Mouse (Mus musculus): Measurements from ENCODE around the gene Plcb4.
A peak's percentile ranks its signal among the peaks of the same experiment; 100 is the strongest.
"Not testable (repeated sequence)": the region's sequence is repeated elsewhere in the genome, so short reads cannot be mapped to it uniquely, and the experiment has no call there.

The Plcb4 gene

DNA sequence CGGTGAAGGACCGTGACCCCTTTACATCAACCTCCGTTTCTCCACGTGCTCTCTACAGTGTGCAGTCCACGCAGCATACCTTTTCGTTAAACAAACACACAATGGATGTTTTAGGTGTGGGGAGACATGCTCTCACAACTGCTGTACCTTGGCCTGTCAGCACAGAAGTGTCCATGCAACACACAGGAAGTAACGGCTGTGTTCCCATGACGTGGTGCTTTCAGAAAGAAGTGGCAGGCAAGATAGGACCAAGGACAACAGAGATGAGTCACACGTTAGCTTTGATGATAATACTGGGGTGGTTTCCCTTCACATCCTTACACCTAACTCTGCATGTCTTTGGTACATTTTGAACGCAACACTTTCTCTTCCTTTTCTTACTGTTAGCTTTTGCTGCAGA, 232.3 kb downstream of the Plcb4 start:
- no peak for DNase-seq (ENCODE audit: low spot score)

DNA sequence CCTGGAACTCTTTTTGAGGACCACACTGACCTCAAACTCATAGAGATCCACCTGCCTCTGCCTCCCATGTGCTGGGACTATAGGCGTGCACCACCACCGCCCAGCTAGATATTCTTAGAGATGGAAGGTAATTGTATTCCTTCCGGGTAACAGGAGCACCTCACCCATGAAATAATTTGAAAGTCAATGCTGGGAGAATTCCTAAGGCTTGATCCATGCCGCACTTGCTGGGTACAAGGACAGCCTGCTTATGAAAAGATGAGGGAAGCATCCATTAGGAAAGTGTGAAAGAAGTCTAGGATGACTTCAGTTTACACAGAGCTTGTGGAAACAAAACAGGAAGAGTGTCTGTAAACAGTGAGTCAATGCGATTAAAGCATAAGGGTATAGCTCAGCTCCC, 232.9 kb downstream of the Plcb4 start:
- no peak for DNase-seq (ENCODE audit: low spot score)

DNA sequence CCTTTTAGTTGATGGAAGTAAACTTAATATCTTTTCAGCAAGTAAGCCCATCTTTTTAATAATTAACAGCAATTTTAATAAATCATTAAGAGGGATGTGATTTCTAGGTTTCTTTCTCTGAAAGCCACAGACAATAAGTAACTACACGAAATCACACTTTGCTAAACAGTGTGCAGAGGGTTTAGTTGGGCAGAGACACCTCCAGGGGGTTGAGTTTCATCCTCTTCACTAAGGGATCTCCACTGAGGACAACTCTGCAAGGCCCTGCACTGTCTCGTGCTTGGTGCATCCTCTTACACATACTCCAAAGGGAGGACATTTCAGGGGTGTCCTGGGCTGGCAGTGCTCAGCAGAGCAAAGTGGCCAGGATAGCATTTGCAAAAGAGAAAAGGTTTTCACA, 235.8 kb downstream of the Plcb4 start:
- DNase-seq (ENCODE audit: low spot score), result no peak

DNA sequence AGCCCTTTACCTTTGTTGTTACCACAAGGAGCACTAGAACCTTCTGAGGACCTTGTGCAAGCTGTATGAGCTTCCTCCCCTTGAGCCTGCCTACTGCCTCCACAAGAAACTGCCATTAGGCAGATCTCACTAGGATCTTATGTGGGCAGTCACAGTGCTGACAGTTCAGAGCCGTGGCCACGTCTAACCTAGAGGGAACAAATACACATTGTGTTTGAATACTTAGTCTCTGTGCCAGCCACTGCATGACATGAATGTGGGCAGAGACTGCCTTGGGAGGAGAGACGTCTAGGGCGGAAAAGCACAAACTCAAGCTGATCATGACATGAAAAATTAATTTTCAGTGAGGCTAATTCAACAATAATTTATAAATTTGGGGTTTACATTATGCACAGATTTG, 239.2 kb downstream of the Plcb4 start:
- DNase-seq (ENCODE audit: low spot score), result no peak

DNA sequence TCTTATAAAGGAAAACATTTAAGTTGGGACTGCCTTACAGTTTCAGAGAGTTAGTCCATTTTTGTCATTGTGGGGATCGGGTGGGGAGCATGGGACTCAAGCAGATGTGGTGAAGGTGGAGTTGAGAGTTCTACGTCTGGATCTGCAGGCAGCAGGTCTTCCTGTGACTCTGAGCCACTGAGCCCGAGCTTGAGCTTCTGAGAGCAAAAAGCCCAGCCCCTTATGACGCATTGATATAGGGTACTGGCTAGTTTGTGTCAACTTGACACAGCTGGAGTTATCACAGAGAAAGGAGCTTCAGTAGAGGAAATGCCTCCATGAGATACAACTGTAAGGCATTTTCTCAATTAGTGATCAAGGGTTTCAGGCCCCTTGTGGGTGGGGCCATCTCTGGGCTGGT, 241.1 kb downstream of the Plcb4 start:
- not testable (repeated sequence) for DNase-seq (ENCODE audit: low spot score)

DNA sequence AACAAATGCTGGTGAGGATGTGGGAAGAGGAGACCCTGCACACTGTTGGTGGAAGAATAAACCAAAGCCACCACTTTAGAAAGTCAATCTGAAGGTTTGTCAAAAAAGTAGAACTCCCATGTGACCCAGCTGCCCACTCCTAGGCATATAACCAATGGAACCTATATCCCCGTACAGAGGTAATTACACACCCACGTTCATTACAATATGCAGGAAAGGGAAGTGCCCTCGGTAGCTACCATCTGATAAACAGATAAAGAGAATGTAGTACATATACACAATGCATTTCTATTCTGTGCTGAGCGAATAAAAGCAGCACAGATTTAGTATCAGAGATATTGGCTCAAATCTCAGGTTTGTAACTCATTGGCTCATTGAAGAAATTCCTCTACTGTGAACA, 242.2 kb downstream of the Plcb4 start:
- DNase-seq (ENCODE audit: low spot score), result no peak

DNA sequence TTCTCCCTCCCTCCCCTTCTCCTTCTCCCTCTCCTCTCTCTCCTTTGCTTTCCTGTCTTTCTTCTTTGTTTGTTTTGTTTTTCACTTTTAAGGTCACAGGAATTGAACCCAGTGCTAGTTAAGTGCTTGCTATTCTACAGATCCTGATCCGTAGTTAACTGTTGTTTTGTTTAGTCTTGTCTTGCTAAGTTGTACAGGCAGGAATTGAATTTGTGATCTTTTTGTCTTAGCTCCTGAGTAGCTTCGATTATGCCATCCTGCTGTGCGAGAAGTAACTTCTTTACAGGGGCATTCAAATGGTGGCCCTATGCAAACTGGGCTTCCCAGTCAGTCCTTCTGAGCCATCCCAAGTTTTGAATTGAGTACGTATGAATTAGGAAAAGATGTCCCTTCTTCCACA, 245.5 kb downstream of the Plcb4 start:
- no peak for DNase-seq (ENCODE audit: low spot score)

DNA sequence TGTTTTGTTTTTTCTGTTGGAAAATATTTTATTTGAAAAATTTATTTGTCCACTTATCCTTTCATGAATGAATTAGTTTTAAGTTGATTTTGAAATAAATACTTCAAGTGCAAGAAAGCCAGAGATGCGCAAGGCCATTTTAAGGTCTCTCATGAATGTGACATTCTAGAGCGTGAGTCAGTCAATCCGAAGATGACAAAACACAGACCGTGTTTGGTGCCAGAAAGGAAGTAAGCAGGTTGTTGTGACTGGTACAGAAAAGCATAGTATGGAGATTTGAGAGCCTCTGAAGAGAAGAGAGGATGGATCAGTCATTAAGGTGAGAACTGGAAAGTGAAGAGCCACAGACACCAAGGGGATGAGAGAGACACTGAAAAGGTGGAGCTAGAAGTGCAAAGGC, 246.0 kb downstream of the Plcb4 start:
- no peak for DNase-seq (ENCODE audit: low spot score)

DNA sequence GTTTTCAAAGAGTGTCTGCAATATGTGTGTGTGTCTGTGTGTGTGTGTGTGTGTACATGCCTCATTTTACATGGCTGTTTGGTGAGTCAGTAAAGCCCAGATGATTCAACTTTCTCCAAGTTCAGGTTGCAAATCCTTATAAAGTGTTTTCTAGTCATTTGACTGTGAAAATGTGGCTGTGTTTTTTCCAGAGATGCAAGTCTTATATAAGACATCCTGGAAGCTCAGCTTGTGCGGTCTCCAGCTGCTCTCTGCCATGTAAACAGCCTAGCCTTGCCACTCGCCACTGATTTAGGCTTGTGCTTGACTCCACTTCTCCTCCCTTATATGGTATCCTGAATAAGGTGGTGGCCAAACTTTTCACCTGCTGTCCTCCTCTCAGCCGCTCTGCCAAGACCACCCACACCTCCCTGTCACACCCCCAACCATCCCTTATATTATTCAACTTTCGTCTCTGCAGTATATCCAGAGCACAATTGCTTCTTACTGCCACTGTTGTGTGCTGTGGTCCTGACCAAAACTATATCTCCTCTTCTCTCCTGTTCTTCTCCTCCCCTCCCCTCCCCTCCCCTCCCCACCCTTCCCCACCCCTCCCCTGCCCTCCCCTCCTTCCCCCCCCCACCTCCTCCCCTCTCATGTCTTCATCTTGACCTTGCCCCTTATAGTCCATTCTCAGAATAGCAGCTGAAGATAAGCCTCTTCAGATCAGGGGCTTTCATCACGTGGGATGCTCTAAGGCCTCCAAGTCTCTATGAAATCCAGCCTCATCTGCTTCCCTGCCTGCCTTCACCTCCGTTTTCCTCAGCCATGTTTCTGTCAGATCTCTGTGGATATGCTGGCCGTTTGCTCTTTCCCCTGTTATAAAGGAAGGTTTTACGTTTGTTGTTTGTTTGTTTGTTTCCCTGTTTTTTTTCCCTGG, 255.8 kb downstream of the Plcb4 start:
- DNase-seq (ENCODE audit: low spot score), result no peak

DNA sequence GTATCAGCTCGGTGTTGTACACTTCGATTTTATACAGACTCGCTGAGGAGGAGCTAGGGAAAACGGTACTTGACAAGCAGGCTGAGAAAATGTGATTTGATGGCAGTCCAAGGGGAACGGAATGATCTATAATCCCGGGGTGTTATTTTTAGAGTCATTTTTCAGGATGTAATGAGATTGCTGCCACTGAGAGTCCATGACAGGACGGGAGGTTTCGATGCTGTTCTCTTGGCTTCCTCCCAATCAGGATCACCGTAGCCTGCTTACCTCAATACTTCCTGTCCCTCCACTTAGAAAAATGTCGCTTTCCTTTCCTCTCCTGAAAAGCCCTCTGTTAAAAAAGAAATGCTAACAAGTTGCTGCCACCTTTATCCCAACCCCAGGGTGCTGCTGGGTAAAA, 257.1 kb downstream of the Plcb4 start:
- DNase-seq (ENCODE audit: low spot score), result no peak

DNA sequence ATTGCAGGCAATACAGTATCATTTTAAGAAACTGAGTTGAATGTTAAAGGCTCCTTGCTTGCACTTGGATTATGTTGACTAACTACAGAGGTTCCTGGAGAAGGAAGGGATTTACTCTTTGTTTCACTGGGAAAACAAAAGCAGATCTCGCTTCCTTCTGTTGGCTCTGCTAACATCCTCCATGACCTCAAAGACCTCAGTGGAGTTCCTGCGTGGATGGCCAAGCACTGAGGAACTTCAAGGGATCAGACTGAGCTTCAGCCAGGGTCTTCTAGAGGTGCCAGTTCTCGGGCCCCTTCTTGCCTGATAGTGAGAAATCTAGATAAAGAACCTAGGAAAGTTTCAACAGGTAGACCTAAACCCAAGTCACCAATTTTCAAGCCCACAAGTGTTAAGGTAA, 258.2 kb downstream of the Plcb4 start:
- DNase-seq (ENCODE audit: low spot score), result no peak

DNA sequence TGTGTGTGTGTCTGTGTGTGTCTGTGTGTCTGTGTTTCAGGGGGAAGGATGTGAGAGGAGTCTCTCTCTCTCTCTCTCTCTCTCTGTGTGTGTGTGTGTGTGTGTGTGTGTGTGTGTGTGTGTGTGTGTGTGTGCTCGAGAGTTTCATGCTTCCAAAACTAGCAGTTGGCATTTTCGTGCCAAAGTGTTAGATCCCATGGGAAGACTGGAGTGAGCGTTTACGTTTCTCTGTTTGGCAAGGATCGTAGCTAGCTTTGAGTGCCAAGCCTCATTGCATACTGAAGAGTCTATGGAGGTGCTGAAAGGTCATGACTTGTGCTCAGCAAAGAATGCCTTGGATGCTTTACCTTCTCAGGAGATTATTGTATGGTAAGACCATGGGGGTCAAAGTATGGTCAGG, 259.3 kb downstream of the Plcb4 start:
- DNase-seq (ENCODE audit: low spot score), result no peak

DNA sequence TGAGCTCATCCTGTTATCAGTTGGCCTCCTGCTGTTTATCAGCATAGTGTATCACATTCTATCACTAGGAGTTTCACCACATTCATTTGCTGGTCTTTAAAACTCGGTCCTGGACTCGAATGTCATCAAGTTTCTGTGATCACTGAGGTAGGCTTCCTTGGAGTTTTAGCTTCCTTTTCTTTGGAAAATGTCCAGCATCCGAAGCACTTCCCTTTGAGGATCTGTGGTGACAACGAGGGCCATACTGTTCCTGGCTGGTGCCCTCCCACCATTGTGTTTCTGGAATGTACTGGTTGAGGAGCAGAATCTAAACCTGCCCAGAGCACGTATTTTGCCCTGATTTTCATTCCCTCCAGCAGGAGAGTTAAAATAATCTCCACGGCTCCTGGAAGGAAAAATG, 260.8 kb downstream of the Plcb4 start:
- no peak for DNase-seq (ENCODE audit: low spot score)

DNA sequence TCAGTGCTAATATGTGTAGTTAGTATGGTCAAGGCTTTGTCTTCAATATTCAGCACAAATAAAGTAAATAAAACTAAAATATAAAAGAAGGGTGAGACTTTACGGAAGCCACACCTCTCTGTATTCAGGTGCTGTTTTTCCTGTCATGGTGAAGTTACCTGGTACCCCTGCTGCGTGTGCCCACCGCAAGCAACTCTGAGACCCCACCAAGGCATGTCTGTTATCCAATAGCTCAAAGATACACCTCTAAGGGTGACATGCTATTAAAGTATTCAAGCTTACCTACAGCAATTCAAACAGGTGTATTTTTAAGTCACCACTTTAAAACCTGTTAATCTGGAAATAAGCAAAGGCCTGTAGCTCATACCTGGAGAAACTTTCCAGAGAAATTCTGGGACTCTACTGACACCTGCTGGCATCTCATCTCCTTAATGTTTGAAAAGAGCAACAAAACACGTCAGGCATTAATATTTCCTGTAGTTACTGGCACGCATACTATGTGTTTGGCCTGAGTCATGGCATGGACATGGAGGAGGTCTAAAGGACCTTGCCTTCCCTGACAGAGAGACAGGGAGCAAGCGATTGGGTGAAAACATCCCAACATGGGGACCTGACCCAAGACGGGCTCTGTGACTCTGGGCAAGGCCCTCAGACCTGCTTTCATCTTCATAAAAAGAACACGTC, 268.0 kb downstream of the Plcb4 start:
- peak; percentile 55 for DNase-seq (ENCODE audit: low spot score)

DNA sequence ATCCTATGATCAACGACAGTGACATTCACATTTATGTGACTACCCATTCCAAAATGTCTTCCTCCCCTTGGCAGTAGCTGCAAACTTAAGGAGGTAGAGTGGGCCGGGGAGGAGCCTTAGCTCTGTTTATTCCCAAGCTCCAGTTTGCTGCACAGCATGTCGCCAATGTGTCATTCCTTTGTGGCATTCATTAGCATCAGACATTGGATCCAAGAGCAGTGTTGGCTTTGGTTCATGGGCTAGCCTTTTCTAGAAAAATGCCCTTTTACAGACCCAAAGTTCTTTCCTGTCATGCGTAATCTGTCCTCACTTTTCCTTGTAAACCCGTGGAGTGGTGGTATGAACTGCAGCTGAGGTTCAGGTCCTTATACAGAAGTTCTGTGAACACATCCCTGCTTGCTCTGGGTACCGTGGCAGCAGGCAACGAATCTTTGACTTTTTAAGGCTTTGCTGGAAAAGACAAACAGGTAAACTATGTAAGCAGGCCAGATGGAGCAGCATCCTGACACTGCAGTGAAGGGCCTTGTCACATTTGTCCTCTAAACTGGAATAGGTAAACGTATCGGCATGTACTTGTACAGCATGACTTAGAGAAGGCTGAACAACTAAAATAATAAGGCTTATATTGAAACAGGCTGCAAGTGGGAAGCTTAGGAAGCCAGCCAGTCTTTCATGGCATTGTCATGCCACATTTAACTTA, 270.4 kb downstream of the Plcb4 start:
- no peak for DNase-seq (ENCODE audit: low spot score)

DNA sequence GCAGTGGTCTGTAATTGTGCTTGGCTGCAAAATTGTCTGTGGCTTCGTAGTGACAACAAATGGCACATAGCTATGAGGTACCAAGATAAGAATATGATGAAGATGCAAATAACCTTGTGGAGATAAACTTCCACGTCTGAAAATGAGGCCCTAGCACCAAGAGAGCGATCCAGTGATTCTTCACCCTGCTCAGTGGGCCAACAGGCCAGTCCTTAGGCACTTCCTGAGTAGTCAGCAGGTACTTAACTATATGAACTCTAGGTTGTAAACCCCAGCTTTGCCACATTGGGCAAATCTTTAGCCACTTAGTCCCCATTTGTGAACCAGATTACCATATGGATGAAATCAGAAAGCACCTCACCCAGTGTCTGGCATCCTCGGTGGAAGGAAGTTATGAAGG, 271.9 kb downstream of the Plcb4 start:
- DNase-seq (ENCODE audit: low spot score), result no peak

DNA sequence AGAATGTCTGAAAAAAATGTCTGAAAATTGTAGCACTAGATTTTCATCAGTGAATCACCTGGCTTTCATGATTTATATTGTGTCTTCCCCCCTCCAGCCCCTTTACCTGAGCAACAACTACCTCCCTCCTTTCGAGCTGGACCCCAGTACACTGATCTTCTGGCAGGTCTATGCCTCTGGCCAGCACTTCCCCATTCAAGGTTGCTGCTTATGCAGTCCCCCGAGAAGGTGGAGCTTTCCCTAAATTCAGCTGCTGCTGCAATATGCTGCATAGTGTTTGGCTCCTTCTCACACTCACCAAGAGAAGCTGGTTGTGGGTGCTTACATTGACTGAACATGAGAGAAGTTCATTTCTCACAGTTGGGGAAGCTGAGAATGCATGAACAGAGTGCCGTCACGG, 273.8 kb downstream of the Plcb4 start:
- no peak for DNase-seq (ENCODE audit: low spot score)

DNA sequence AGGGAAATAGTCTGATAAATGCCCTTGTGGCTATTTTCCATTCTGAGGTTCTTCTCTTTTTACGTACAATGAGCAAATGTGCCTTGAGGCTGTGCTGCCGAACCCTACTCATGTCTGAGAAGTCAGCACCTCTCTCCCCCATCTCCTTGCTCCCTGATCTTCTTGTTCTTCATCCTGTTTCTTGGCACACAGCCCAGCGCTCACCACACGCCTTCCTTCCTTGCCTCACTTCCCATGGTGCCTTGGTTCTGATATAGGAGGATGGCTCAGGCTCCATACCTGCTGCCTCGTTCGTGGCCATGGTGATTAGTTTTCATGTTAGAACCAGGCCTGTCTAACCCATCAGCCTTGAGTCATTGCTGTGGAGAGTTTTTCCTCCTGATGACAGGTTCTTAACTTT, 277.6 kb downstream of the Plcb4 start:
- no peak for DNase-seq (ENCODE audit: low spot score)

DNA sequence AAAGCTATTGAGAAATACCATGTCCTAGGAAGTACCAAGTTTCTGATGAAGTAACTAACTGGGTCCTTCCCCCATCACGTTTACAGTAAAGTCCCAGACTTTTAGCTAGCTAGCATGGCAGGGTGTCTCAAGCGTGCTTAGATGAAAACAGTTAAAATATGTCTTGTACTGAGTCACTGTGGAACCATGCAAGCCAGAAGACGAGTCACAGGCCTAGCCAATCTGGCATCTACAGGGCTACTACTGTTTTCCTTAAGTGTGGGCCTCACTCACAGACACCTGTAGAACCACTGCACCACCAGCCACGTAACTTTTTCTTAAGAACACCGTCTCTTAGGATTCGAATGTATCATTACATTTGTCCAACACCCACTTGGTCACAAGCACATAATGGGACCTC, 278.8 kb downstream of the Plcb4 start:
- DNase-seq (ENCODE audit: low spot score), result no peak

DNA sequence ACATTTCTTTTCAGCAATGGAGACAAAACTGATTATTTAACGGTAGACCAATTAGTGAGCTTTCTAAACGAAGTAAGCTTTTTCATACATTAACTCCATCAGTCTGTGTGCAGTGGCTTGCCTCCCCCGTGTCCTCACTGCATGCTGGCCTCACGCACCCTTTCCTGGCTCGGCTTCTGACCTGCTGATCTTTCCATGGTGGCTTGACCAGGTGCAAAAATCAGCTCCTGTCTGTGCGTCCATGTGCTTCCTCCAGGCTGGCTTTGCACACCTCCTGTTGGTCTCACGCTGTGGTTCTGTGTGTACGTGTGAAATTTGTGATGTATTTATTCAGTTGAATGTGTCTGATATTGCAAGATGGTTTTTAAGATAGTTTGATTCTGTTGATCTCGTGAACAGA, 281.1 kb downstream of the Plcb4 start:
- DNase-seq (ENCODE audit: low spot score), result no peak

DNA sequence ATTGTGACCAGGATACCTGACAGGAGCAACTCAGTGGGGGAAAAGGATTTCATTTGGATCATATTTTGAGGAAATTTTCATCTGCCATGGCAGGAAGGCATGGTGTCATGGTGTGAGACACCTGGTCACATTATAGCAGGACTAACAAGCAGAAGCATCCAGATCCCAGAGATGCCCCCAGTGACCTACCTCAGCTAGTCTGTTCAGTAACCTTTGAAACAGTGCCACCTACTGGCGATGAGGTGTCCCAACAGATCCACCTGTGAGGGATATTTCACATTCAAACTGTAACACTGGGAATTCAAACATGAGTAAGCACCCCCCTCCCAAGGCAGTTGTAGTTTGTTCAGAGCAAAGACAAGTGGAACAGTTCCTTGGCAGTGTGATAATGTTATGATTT, 289.0 kb downstream of the Plcb4 start:
- DNase-seq (ENCODE audit: low spot score), result no peak

DNA sequence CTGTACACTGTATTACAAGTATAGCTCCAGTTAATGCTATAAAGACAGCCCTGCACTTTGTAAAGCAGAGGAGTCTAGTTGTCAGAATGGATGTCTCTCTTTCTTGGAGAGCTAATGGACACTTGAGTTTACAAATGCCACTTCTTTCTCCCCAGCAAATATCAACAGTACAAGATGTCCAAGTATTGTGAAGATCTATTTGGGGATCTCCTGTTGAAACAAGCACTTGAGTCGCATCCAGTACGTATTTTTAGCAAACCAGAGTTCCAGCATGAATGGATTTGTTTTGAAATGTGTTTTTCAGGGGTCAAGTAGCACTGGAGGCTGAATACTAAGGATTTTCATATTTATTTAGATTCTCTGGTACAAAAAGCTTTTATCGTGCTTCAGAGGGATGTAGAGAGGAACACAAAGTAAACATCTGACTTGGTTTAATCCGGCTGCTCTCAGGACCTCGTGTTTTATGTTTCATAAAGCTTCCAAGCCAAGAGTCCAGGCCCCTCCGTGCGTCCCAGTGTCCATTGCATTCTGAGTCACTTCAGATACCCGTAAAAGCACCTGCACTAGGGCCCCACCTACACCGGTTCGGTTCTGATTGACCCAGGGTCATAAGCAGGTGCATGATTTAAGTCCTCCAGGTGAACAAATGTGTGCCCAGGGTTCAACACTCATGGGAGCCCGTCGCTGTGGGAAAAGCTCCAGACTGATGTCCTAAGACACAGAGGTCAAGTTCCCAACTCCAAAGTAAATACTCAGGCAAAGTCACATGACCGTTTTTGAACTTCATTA, 296.1 kb downstream of the Plcb4 start:
- DNase-seq (ENCODE audit: low spot score), result no peak
